Mouse (Mus musculus) thymus, postnatal 25 days (tissue): ENCODE results near the gene Lrrk1.

ENCODE experiments used
- DNase-seq: peaks from one replicate; pipeline ENCODE4 v3.0.0; 2022

Gene Lrrk1

GRCm38 (mm10) chr7:66336955-66337354 lies 51.2 kb downstream of the Lrrk1 start:
- DNase-seq, result no peak

DNA sequence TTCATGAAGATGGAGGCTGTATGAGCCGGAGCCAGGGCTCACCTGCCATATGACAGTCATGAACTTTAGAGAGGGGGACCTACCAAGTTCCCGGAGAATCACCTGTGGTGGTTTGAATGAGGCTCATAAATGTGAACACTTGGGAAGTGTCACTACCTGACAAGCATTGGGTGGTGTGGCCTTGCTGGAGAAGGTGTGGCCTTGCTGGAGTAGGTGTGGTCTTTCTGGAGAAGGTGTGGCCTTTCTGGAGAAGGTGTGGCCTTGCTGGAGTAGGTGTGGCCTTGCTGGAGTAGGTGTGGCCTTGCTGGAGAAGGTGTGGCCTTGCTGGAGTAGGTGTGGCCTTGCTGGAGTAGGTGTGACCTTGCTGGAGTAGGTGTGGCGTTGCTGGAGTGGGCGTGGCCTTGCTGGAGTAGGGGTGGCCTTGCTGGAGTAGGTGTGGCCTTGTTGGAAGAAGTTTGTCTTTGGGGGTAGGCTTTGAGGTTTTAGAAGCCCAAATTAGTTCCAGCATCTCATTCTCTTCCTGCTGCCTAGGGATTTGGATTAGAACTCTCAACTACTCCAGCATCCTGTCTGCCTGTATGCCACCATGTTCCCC lies 54.1 kb downstream of the Lrrk1 start:
- no peak for DNase-seq

- no peak for DNase-seq
These were observed 55.8 kb downstream of the Lrrk1 start for GRCm38 (mm10) chr7:66332340-66332739.

- no peak for DNase-seq
These were observed 57.5 kb downstream of the Lrrk1 start for GRCm38 (mm10) chr7:66330610-66331009.

GRCm38 (mm10) chr7:66327516-66327915 lies 60.6 kb downstream of the Lrrk1 start:
- no peak for DNase-seq

DNA sequence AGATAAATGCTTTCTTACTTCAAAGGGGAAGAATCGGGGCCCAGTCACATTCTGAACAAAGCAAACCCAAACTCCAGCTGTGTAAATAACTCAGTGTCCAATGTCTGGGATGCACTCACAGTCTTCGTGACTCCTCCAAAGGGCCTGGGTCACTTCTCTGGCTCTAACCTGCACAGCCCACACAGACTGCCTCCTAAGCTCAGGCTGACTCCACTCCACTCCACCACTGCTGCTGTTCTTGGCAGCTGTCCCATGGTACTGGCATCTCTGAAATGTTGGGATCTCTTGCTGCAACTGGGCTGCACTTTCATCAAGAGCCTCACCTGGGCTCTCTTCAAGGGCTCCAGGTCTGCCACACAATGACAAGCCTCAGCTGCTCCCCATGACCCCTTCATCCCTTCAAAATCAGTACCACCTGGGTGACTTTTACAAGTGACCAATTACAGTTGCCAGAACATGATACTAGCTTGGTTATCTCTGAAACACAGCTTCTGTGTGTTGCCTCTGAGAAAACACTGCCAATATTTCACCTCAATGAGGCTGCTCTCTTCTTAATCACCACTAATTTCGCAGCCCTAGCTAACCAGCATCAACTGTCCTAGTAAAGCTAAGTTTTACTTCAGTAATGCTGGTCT lies 62.6 kb downstream of the Lrrk1 start:
- no peak for DNase-seq

DNA sequence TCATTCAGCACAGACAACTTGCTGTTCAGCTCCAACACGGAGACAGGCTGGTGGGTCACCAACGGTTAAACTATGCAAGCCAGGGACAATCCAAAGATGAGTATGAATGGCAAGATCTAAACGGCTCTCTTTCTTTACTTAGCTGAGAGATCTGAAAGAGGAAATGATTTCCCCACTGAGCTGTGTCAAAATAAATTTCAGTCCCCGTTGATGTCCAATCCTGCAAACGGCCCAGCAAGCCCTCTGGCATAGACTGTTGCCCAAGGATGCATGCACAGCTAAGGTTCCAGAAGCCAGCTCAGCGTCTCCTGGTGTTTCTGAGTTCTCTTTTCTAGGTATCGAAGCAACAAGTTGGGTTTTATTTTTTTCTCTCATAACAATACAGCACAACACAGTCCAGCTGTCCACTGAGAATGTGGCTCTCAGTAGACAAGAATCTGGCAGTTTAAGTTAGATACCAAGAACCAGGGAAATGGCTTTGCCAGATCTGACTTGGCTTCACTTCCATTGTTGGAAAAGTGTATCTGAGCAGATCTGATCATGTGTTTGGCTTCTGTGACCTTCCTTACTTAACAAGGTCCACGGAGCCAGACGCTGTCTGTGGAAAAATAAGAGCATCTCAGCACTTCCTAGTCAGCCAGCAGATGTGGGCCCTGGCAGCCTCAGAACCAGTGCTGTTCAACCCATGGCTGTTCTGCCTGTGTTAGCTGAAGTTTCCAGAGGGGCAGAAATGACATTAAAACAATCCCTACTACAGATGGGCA lies 64.7 kb downstream of the Lrrk1 start:
- no peak for DNase-seq

- peak; percentile 10 for DNase-seq
These were observed 67.2 kb downstream of the Lrrk1 start for GRCm38 (mm10) chr7:66320996-66321395.

DNA sequence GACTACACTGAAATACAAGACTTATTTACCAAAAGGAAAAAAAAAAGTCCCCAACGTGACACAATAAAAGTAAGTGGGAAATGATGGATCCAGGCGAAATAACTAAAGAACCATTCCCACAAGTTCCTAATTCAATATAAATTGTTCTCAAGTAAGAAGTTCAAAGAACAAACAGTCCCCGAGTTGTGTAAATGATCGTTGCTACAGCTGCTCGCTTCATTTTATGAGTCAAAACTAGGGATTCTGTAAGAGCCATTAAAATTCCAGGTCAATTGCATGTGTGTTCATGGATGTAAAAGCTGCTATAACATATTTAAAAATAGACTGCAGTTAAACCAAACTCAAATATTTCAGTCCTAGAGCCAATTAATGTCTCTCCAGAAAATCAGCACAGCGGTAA lies 70.0 kb downstream of the Lrrk1 start:
- no peak for DNase-seq

GRCm38 (mm10) chr7:66310670-66311656 lies 77.2 kb downstream of the Lrrk1 start:
- DNase-seq, result no peak

- DNase-seq, result peak; percentile 23
These were observed 78.0 kb downstream of the Lrrk1 start for GRCm38 (mm10) chr7:66309950-66310669.

GRCm38 (mm10) chr7:66309240-66309949 lies 78.8 kb downstream of the Lrrk1 start:
- DNase-seq, result no peak

- DNase-seq, result no peak
These were observed 79.4 kb downstream of the Lrrk1 start for GRCm38 (mm10) chr7:66308581-66309239.

GRCm38 (mm10) chr7:66307791-66308190 lies 80.4 kb downstream of the Lrrk1 start:
- no peak for DNase-seq

DNA sequence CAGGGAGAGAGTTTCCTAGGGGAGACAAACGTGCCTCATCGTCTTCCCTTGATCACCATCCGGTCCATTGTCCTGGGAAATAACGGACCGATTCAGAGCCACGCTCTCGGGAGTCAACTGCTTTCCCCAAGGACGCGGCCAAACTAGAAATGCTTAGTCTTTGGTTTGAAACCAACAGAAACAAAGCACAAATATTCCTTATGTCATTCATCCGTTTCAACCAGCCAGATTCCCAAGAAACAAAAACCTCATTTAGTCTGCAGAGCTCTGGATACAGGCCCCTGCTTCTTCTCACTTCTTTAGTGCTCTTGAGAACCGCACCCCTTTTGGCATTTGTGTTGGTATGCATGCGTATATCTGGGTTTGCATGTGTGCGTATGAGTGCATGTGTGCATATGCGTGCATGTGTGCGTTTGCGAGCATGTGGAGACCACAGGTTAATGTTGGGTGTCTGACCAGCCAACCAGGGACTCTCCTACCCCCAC lies 82.4 kb downstream of the Lrrk1 start:
- DNase-seq, result no peak

GRCm38 (mm10) chr7:66304993-66305713 lies 83.0 kb downstream of the Lrrk1 start:
- DNase-seq, result no peak

DNA sequence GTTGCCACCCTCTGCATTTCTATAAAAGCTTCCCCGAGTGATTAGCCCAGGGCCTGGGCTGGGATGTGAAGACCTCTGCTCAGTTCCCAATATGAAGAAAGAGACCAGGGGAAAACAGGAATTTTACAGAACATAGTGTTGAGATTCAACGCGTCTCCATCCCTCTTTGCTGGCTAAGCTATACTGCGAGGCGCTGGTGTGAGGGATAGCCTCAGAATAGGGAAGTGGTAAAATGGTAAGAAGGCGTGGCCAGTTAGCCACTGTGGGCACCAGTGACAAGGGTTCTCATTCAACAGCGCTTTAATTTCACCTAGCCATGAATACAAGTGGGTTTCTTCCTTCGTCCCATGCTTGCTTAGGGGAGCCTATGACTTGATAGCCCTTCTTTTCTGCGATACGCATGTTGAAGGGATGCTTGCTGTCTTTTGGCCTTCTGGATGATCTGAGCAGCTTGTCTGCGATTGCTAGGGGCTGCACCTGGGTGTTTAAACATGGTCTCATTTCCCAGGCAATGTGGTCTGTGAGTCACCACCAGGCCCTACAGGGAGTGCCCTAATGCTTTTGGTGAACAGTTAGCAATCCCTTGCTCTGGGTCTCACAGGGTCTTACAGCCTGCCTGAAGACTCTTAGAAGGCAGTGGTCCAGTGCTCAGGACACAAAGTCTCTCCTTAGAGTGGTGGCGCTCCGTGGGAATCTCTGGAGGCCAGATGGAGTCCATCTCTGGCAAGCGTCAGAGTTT lies 84.1 kb downstream of the Lrrk1 start:
- no peak for DNase-seq

DNA sequence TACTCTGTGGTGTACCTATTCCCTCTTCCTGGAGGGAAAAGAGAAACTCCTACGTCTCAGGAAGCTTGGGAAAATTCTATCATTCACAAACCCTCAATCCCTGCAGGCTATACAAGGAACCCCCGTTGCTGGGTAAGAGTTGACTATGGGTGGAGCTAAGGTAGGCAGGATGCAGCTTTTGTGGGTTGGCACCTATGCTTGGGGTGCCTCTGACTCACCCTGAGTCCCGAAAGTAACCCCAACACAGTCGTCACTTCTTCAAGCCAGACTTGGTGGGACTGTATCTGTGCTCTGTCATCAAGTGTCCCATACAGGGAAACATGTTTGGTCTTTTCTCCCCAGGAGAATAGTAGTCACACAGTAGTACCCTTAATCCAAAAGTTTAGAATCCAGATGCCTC lies 86.7 kb downstream of the Lrrk1 start:
- DNase-seq, result no peak

DNA sequence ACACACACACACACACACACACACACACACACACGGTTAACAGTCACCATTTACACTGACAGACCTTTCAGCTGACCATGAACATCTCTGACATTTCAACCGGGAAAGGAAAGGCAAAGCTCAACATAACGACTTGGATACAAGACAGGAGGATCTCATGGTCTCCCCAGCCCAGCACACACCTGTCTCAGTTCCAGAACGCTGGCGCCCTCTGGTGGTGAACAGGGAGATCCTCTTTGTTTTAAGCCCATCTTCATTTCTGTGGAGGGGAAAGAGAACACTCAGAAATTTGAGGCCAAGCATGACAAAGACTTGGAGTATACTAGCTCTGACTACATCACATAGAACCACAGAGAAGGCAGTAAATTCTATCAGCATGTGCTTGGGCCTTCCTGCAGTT lies 87.5 kb downstream of the Lrrk1 start:
- DNase-seq, result peak; percentile 77

GRCm38 (mm10) chr7:66297656-66298021 lies 90.5 kb downstream of the Lrrk1 start:
- DNase-seq, result no peak
